Mouse (Mus musculus) macrophage (primary cell): ENCODE measurements around the gene Fbln7. TPM values are rescaled to one million over a fixed set of nuclear protein-coding genes. Genes with fewer than 3 reads are reported as not detected.

Experiments
- H3K27ac ChIP-seq: fragments of 350-480 bp; formaldehyde crosslinking; 2 replicates; pipeline ENCODE4 v1.9.0; 2021
- H3K36me3 ChIP-seq: fragments of 350-480 bp; formaldehyde crosslinking; 2 replicates; pipeline ENCODE4 v1.9.0; 2021; ENCODE audit errors: inconsistent target
- H3K4me3 ChIP-seq: fragments of 350-480 bp; formaldehyde crosslinking; 2 replicates; pipeline ENCODE4 v1.9.0; 2021; ENCODE audit errors: inconsistent target
- H3K79me2 ChIP-seq: fragments of 350-480 bp; formaldehyde crosslinking; 2 replicates; pipeline ENCODE4 v1.9.0; 2021; ENCODE audit errors: inconsistent target
- WGBS: methylation state at CpG from one replicate; pipeline ENCODE4 v1.1.7; 2026; ENCODE audit warnings: inconsistent platforms; ENCODE audit not compliant: missing documents; 5-methylcytosine and 5-hydroxymethylcytosine counted together
- polyA plus RNA-seq: library from polyadenylated mRNA; stranded (reverse); fragments of 250-400 nt; gene quantifications from 3 replicates; pipeline ENCODE4 v1.2.4, GENCODE M21; 2018; ENCODE audit warnings: inconsistent platforms

The Fbln7 gene
- polyA plus RNA-seq, 1 experiment from 2014 or later, result not detected

- Histone ChIP-seq H3K27ac (no peak overlapping the region), H3K79me2 (peaks cover 8% of the 10 kb centered on the region; the same call in 1 of the 2 replicates), H3K36me3 (peaks cover 87% of the 10 kb centered on the region), H3K4me3 (no peak overlapping the region)
- WGBS, result 93% methylated on average over 2 of the region's 2 CpGs
These were observed 23.3 kb upstream of the Fbln7 start for GRCm38 (mm10) chr2:128839501-128839900.

DNA sequence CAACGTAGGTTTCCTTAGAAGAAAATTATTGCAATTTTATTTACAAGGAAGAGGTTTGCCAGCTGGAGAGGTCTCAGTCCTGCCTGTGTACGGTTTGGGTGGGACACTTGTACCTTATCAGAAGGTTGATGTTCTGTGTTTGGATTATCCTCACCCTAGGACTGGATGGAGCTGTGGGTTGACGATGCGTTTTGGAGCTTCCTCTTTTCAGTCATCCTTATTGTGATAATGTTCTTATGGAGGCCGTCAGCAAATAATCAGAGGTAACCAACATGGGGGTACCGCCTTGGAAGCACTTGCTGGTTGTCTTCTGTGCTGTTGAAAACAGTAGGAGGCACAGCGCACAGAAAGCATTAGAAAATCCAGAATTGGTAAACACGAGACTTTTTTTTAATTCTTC is 20.3 kb upstream of the Fbln7 start:
- Histone ChIP-seq H3K79me2 (no peaks in the 10 kb centered on the region; the same call in 1 of the 2 replicates), H3K36me3 (peaks cover 88% of the 10 kb centered on the region), H3K27ac (no peak overlapping the region), H3K4me3 (no peak overlapping the region)
- 93% methylated on average over 8 of the region's 8 CpGs for WGBS

DNA sequence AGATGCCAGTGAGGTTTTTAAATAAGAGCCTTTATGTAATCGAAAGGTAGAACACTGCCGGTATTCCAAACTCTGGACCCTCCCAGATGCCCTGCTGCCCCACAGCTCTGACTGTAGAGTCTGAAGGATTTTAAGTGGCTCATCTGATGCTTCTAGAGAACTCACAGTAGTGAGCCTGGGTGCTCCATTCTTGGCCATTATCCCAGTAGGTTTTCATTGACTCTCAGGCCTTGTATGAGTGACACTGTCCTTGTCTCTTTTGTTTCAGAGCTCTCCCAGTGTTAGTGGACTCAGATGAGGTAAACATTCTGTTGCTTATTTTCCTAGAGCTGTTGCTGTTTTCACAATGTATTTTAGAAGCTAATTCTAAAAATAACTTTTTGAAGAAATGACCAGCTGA is 12.7 kb upstream of the Fbln7 start:
- Histone ChIP-seq H3K36me3 (peaks cover 73% of the 10 kb centered on the region), H3K79me2 (no peaks in the 10 kb centered on the region), H3K4me3 (no peak overlapping the region), H3K27ac (no peak overlapping the region)
- WGBS, result 93% methylated on average over 2 of the region's 2 CpGs

DNA sequence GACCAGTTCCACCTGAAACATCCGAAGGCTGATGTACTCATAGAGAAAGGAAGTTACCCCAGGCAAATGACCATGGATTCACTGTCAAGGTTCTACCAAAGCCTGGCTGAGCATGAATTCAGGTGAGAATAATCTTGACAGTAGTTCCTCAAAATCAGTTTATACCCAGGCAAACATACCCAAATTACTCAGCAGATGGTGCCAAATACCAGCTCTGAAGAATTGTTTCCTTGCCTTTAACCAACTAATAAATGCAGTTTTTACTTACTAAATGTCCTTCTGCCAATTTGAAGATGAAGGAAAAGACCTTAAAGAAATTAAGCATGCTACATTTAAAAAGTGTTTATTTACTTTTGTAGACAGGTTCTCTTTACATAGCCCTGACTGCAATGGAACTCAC is 6.1 kb upstream of the Fbln7 start:
- H3K4me3 ChIP-seq, result no peak overlapping the region
- no peaks in the 10 kb centered on the region for H3K79me2 ChIP-seq
- H3K36me3 ChIP-seq, result peaks cover 7% of the 10 kb centered on the region
- no peak overlapping the region for H3K27ac ChIP-seq
- 90% methylated on average over 1 of the region's 1 CpGs for WGBS

- H3K79me2 ChIP-seq, result no peaks in the 10 kb centered on the region
- WGBS, result 79% methylated on average over 6 of the region's 6 CpGs
- no peak overlapping the region for H3K4me3 ChIP-seq
- H3K36me3 ChIP-seq, result no peaks in the 10 kb centered on the region
- no peak overlapping the region for H3K27ac ChIP-seq
These were observed 3.8 kb upstream of the Fbln7 start for GRCm38 (mm10) chr2:128858962-128859361.

DNA sequence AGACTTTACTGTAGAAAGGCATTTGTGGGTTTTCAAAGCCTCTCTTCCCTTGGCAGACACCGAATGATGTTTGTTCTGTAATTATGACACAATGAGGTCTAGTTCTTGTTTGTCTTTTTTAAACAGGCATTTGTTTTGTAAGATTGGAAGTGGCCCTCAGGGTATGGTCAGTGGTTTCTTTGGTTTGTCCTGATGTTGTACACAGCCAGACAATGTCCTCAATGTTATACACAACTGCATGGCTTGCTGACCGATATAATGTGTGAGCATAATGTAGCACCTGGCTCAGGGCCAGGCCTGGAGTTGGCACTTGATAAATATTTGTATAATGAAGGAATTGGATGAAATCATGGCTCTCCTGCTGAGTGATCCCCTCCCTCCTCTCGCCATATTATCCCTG is 2.9 kb upstream of the Fbln7 start:
- WGBS, result 87% methylated on average over 3 of the region's 3 CpGs
- no peaks in the 10 kb centered on the region for H3K36me3 ChIP-seq
- H3K4me3 ChIP-seq, result no peak overlapping the region
- H3K27ac ChIP-seq, result no peak overlapping the region
- H3K79me2 ChIP-seq, result no peaks in the 10 kb centered on the region

DNA sequence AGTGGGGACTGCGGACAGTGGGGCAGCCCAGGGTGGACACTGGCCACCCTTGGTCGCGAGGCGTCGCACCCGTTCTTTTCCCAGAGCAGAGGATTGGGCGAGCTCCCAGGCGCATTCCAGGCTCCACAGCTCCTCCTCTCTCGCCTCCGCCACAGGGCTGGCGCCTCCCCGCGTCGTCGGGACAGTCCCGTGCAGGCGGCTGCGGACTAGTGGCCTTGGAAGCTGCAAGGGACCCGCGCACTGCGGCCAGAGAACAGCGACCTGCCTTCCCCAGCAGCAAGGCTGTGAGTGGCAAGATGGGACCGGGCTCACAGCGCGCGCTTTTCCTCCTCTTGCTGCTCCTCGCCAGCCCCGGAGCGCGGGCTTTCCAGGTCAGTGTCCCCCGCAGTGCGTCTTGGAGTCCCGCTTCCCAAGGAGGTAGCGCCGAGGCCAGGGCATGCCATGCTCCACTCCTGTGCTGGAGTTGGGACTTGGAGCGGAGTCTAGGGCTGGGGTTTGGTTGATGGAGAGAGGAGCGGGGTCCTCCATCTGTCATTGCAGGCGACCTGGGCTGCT is 1.1 kb downstream of the Fbln7 start:
- Histone ChIP-seq H3K4me3 (no peak overlapping the region), H3K27ac (no peak overlapping the region)

DNA sequence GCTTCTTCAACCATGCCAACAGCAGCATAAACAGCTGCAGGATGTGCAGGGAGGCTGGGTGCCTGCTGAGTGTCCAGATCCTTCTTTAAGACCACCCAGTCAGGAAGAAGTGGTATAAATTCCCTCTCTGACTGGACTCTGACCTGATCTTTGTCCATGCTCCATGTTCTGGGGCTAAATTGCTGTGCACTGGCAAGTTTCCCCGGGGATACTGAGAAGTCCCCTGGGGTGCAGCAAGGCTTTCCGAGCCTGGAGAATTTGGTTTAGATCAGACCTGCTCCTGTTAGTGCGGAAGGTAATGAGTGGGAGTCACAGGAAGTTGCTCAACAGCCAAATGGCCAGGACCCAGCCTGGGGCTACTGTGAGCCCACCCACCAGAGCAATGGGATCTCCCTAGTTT is 2.3 kb downstream of the Fbln7 start:
- Histone ChIP-seq H3K79me2 (no peaks in the 10 kb centered on the region), H3K4me3 (no peak overlapping the region), H3K27ac (no peak overlapping the region), H3K36me3 (no peaks in the 10 kb centered on the region)
- WGBS, result 47% methylated on average over 3 of the region's 3 CpGs

More for the DNA sequence above, 1.1 kb downstream of the Fbln7 start:
- H3K79me2 ChIP-seq, result no peaks in the 10 kb centered on the region
- WGBS, result 6% methylated on average over 38 of the region's 38 CpGs
- H3K36me3 ChIP-seq, result no peaks in the 10 kb centered on the region

GRCm38 (mm10) chr2:128871656-128872055 is 8.9 kb downstream of the Fbln7 start:
- Histone ChIP-seq H3K4me3 (no peak overlapping the region), H3K79me2 (no peaks in the 10 kb centered on the region), H3K27ac (no peak overlapping the region), H3K36me3 (no peaks in the 10 kb centered on the region)
- 72% methylated on average over 8 of the region's 8 CpGs for WGBS

GRCm38 (mm10) chr2:128872256-128872655 is 9.5 kb downstream of the Fbln7 start:
- no peaks in the 10 kb centered on the region for H3K79me2 ChIP-seq
- no peak overlapping the region for H3K4me3 ChIP-seq
- 97% methylated on average over 8 of the region's 9 CpGs for WGBS
- no peaks in the 10 kb centered on the region for H3K36me3 ChIP-seq
- H3K27ac ChIP-seq, result no peak overlapping the region

- Histone ChIP-seq H3K36me3 (no peaks in the 10 kb centered on the region), H3K4me3 (no peak overlapping the region), H3K79me2 (no peaks in the 10 kb centered on the region), H3K27ac (no peak overlapping the region)
- 75% methylated on average over 8 of the region's 8 CpGs for WGBS
These were observed 12.7 kb downstream of the Fbln7 start for GRCm38 (mm10) chr2:128875526-128875925.

DNA sequence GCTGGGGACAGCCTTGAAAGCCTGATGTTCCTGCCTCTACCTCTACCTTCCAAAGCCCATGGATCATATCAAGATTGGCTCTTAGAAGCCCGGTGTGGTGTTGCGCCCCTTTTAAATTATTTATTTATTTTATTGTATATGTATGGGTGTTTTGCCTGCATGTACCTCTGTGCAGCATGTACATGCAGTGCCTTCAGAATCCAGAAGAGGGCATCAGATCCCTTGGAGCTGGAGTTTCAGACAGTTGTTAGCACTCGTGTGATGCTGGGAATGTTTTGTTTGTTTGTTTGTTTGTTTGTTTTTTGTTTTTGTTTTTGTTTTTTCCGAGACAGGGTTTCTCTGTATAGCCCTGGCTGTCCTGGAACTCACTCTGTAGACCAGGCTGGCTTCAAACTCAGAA is 18.5 kb downstream of the Fbln7 start:
- Histone ChIP-seq H3K4me3 (no peak overlapping the region), H3K79me2 (no peaks in the 10 kb centered on the region), H3K36me3 (no peaks in the 10 kb centered on the region), H3K27ac (no peak overlapping the region)
- WGBS, result 77% methylated on average over 4 of the region's 4 CpGs

- 92% methylated on average over 8 of the region's 8 CpGs for WGBS
- Histone ChIP-seq H3K4me3 (no peak overlapping the region), H3K27ac (no peak overlapping the region)
These were observed 22.5 kb downstream of the Fbln7 start for GRCm38 (mm10) chr2:128885225-128885811.

DNA sequence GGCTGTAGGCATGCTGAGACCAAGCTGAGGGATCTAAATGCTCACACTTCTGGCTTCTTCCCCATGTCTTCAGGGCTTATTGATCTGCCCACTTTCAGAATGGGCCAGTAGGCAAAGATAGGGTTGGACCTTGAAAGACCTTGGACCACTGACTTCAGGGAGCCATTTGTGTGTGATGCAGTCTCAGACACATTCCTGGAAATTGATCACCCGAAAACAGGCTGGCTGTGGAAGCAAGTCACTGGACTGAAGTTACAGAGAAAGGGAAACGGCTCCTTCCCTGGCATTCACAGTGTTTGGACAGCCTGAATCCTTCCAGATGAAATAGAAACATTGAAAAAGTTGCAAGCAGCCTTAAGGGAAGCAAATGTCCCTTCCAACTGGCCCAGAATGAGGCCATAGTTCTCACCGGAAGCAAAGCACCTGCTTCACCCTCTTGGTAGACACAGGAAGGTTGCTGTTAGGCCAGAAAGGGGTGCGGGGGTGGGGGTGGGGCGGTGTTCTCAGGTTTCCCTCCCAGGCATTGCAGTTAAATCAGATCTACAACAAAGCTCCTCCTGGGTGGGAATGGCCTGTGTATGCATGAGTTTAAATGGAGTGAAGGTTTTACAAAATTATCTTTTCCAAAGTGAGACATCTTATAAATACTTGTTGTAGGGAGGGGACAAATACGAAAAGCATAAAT is 25.2 kb downstream of the Fbln7 start:
- Histone ChIP-seq H3K36me3 (no peaks in the 10 kb centered on the region), H3K79me2 (no peaks in the 10 kb centered on the region), H3K4me3 (no peak overlapping the region), H3K27ac (no peak overlapping the region)
- 93% methylated on average over 6 of the region's 6 CpGs for WGBS

More at GRCm38 (mm10) chr2:128885225-128885811, 22.5 kb downstream of the Fbln7 start:
- Histone ChIP-seq H3K79me2 (no peaks in the 10 kb centered on the region), H3K36me3 (no peaks in the 10 kb centered on the region)

- Histone ChIP-seq H3K27ac (no peak overlapping the region), H3K36me3 (no peaks in the 10 kb centered on the region), H3K4me3 (no peak overlapping the region), H3K79me2 (no peaks in the 10 kb centered on the region)
- 94% methylated on average over 4 of the region's 4 CpGs for WGBS
These were observed 28.0 kb downstream of the Fbln7 start for GRCm38 (mm10) chr2:128890661-128891335.
